Mouse (Mus musculus): ENCODE data around the gene Zdhhc20. TPM values are rescaled to one million over a fixed set of nuclear protein-coding genes. Genes with fewer than 3 reads are reported as not detected.
A peak's percentile ranks its signal among the peaks of the same experiment; 100 is the strongest.
"Not testable (repeated sequence)": the region's sequence is repeated elsewhere in the genome, so short reads cannot be mapped to it uniquely, and the experiment has no call there.

Zdhhc20 gene
- total RNA-seq, 2 experiments from 2014 or later, result 26.1 to 30.4 TPM

DNA sequence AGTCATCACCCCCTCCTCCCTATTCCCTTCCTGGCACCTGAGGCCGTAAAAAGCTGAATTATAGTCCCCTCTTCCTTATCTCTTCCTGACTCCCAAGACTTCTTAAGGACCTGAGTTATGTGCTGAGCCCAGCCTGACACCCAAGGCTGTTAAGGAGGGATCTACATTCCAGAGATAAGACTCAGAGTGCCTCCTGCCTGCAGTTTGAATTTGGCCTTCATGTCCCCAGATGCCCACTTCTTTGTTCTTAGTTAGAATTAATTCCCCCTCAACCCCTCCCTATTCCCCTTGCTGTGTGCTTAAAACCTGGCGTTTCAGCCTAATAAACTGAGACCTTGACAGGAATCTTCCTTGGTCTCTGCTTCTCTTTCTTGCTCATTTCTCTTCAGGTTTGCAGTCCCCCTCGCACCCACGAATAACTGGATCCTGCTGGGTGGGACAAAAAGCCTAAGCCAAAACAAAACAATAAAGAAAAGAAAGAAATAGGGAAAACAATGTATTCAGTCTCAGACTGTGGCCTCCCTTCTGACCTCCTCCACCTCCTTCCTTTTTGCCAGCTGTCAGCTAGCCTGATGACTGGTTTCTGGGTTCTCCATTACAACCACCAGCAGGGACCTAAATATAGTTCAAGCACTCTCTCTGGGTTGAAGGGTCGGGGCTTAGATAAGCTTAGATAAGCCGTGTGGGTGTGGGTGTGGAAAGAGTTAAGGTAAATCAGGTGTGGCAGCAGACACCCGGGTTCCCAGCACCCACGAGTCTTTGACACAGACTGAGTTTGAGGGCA, 6.2 kb upstream of the Zdhhc20 start:
- intact Hi-C loops (cut with DNase I), result loop anchor here (10.0 kb wide), 1 partner anchor 851 kb away; no protein-coding TSS in a partner anchor

DNA sequence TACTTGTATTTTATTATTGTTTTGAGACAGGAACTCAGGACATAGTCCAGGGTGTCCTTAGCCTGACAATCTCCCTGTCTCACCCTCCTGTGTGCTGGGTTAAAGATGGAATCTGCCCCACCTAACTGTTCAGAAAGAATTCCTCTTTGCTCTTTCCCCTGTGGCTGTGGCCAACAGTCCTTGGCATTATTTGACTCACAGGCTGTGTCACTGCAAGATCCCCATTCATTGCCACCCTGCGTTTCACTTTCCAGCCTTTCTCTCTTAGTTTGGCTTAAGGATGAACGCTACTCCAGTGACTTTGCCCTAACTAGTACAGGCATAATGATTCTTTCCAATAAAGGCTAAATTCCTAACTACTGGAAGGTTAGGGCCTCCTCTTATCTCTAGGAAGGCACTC, 4.3 kb upstream of the Zdhhc20 start:
- intact Hi-C loops (cut with DNase I), result loop anchor here (10.0 kb wide), 1 partner anchor 850 kb away; no protein-coding TSS in a partner anchor
- no peak for DNase-seq (ENCODE audit: low spot score in 2 of 2)

More for the DNA sequence above, 6.2 kb upstream of the Zdhhc20 start:
- DNase-seq (ENCODE audit: low spot score in 2 of 2), result not testable (repeated sequence)

DNA sequence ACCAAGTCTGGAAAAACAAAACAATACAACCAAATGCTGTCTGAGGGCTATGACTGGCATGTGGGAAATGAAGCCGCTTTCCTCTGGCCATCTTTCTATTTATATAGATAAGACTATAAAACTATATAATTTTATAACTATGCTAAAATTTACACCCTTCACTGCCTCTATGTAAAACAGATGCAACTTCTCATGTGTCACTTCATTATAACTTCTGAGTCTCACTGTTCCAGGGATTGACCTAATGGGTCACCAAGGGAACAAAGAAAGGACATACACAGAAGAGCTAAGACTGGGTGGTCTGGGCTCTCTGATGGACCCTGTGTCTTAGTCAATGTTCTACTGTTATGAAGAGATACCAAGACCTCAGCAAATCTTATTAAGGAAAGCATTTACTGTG, 2.9 kb upstream of the Zdhhc20 start:
- intact Hi-C loops (cut with DNase I), result loop anchor here (10.0 kb wide), 1 partner anchor 848 kb away; no protein-coding TSS in a partner anchor
- no peak for DNase-seq (ENCODE audit: low spot score in 2 of 2)

GRCm38 (mm10) chr14:57889541-57890010, 500 bp downstream of the Zdhhc20 start:
- peak; percentile 27 to 44 for DNase-seq (ENCODE audit: low spot score in 2 of 2)
- intact Hi-C loops (cut with DNase I), result loop anchor here (10.0 kb wide), 1 partner anchor 845 kb away; no protein-coding TSS in a partner anchor

GRCm38 (mm10) chr14:57887171-57887570, 2.9 kb downstream of the Zdhhc20 start:
- intact Hi-C loops (cut with DNase I), result no loop called here
- DNase-seq (ENCODE audit: low spot score in 2 of 2), result no peak

GRCm38 (mm10) chr14:57886032-57886431, 4.0 kb downstream of the Zdhhc20 start:
- no peak for DNase-seq (ENCODE audit: low spot score in 2 of 2)
- intact Hi-C loops (cut with DNase I), result no loop called here

DNA sequence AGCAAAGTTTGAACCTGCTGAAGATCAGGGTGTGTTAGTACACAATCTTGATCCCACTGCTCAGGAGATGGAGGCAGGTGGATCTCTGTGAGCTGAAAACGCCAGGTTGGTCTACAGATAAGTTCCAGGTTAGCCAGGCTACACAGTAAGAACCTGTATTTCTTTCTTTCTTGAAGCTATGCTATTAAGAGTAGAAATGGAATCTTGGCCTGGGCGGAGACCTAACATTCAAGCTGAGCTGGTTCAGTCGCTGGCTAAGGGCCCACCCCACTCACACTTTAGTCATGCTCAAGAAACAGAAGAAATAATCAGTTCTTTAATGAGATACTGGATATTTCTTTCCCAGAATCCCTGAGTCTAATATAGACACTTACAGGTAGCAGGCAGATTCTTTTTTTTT, 6.7 kb downstream of the Zdhhc20 start:
- no peak for DNase-seq (ENCODE audit: low spot score in 2 of 2)
- intact Hi-C loops (cut with DNase I), result no loop called here

GRCm38 (mm10) chr14:57882720-57883119, 7.4 kb downstream of the Zdhhc20 start:
- no peak for DNase-seq (ENCODE audit: low spot score in 2 of 2)
- intact Hi-C loops (cut with DNase I), result no loop called here

- no peak for DNase-seq (ENCODE audit: low spot score in 2 of 2)
- intact Hi-C loops (cut with DNase I), result no loop called here
Observed at GRCm38 (mm10) chr14:57881793-57882192, 8.3 kb downstream of the Zdhhc20 start.

DNA sequence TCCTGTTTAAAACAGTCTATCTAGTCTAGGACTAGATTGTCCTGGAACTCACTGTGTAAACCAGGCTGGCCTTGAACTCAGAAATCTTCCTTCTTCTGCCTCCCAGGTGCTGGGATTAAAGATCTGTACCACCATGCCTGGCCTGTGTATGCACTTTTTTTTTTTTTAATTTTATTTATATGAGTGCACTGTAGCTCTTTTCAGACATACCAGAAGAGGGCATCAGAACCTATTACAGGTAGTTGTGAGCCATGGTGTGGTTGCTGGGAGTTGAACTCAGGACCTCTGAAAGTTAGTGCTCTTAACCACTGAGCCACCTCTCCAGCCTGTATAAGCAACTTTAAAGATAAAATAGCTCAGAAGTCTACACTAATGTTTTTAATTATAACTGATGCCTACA, 9.0 kb downstream of the Zdhhc20 start:
- no peak for DNase-seq (ENCODE audit: low spot score in 2 of 2)
- intact Hi-C loops (cut with DNase I), result no loop called here

GRCm38 (mm10) chr14:57877921-57878320, 12.2 kb downstream of the Zdhhc20 start:
- DNase-seq (ENCODE audit: low spot score in 2 of 2), result no peak
- intact Hi-C loops (cut with DNase I), result no loop called here

DNA sequence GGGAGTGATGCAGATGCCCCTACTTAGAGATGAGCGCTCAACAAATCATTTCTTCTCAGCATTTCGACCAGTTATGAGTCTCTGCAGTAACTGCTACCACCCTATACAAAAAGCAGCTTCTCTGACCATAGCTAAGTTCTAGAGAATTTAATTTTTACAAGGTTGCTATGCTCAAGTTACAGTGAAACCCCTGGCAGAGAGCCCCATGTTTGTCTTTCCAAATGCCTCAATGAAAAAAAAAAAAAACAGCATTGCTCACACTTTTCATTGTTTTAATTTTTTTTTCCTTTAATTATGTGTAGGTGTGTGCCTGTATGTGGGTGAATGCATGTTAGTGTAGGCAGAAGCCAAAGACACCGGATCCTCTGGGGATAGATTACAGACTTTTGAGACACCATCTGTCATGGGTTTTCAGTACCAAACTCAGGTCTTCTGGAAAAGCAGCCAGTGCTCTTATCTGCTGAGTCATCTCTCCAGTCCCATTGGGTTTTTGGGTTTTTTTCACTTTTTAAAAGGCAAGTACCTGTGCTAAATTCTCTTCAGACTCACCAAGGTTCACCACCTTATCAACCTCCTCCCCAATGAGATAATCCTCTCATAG, 23.3 kb downstream of the Zdhhc20 start:
- intact Hi-C loops (cut with DNase I), result no loop called here

DNA sequence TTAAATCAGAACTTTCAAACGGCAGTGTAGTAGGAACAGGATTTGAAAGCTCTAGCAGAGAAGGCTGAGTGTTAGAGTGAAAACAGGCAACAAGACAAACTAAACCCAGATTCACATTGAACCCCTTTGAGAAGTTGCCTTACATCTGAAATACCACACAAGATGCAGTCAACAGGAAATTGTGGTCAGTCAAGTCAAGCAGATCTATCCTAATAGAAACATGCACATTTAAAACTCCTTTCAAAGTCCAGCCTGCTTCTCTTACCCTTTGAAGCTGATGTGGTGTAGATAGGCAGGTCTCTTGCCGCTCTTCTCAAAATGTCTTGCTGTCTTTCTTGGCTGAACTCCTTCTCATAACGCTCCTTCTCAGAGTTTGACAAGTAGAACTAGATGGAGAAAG, 24.8 kb downstream of the Zdhhc20 start:
- no peak for DNase-seq (ENCODE audit: low spot score in 2 of 2)
- intact Hi-C loops (cut with DNase I), result no loop called here

More for the DNA sequence above, 23.3 kb downstream of the Zdhhc20 start:
- DNase-seq (ENCODE audit: low spot score in 2 of 2), result no peak

GRCm38 (mm10) chr14:57863129-57863528, 26.9 kb downstream of the Zdhhc20 start:
- intact Hi-C loops (cut with DNase I), result no loop called here
- DNase-seq (ENCODE audit: low spot score in 2 of 2), result no peak

GRCm38 (mm10) chr14:57861987-57862412, 28.1 kb downstream of the Zdhhc20 start:
- DNase-seq (ENCODE audit: low spot score in 2 of 2), result no peak
- intact Hi-C loops (cut with DNase I), result no loop called here

DNA sequence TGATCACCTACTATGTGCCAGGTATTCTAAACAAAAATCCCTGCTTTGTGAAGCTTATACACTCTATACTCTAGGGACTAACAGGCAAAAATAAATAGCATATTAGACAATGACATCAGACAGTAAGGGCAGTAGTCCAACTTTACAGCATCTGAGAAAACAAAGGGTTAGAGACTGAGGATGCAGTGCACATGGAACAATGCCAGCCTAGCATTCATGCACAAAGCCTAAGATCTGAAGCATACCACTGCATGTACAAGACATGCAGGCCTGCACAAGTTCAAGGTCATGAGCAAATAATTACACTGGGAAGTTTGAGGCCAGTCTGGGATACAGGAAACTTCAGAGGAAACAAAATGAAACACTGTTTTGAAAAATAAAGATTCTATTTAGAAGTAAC, 30.6 kb downstream of the Zdhhc20 start:
- no peak for DNase-seq (ENCODE audit: low spot score in 2 of 2)
- intact Hi-C loops (cut with DNase I), result no loop called here

GRCm38 (mm10) chr14:57858601-57859000, 31.5 kb downstream of the Zdhhc20 start:
- no peak for DNase-seq (ENCODE audit: low spot score in 2 of 2)
- intact Hi-C loops (cut with DNase I), result no loop called here

GRCm38 (mm10) chr14:57856037-57856436, 34.0 kb downstream of the Zdhhc20 start:
- intact Hi-C loops (cut with DNase I); DNase-seq (ENCODE audit: low spot score in 2 of 2): not testable (repeated sequence)

DNA sequence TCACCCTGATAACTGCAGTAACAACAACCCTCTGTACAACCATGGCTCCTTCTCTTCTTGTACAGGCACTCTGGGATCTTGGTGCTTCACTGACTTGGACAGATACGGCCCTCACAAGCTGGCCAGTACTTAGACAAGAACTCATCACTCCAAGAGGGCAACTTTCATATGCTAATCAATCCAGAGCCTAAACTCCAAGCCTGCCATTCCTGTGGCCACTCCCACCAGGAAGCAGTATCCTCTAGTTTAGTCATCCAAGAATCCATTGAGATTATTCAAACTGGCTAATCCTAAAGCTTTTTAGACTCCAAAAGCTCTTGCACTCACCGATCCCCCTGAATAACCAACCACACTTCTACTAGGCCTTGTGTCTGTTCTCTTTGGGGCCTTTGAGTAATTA, 37.1 kb downstream of the Zdhhc20 start:
- no peak for DNase-seq (ENCODE audit: low spot score in 2 of 2)
- intact Hi-C loops (cut with DNase I), result no loop called here

- intact Hi-C loops (cut with DNase I), result no loop called here
- DNase-seq (ENCODE audit: low spot score in 2 of 2), result no peak
Observed at GRCm38 (mm10) chr14:57850330-57850729, 39.7 kb downstream of the Zdhhc20 start.

GRCm38 (mm10) chr14:57848646-57849045, 41.4 kb downstream of the Zdhhc20 start:
- intact Hi-C loops (cut with DNase I), result no loop called here
- no peak for DNase-seq (ENCODE audit: low spot score in 2 of 2)
